21 mouse cellular contexts compared by ENCODE assay signal in the genomic region with DNA sequence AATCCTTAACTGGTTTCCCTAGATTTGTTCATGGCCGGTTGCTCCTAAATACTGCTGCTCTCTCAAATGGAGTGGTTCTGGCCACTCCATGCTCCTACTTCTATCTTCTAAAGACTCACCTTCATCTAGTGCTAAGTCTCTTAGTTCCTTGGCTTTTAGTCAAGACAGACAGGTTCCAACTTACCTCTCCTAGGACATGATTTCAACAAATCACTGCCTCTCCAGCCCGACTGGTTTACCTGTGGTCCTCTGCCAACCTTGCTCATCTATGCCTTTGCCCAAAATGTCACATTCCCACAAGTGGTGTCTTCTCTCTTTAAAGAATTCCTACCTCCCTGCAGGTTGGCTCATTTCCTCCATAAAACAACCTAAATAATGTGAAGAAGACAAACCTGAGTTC. TPM values are rescaled to one million over a fixed set of nuclear protein-coding genes. Genes with fewer than 3 reads are reported as not detected.
"Had no signal": no experiment of that assay in that cellular context is flagged by ENCODE, and none has a peak within 500 bp of the region (broad histone marks: within the 10 kb centered on the region; RNA-seq: fewer than 3 reads in every experiment).

No protein-coding gene starts in this region.

- ATAC-seq: intestine, postnatal 0 days; midbrain, embryonic 13.5 days; midbrain, embryonic 16.5 days had no signal

- H3K27me3 ChIP-seq: lung, embryonic 15.5 days; stomach, embryonic 15.5 days had no signal

- H3K9ac ChIP-seq: limb, embryonic 13.5 days; lung, embryonic 15.5 days; midbrain, embryonic 13.5 days; neural tube, embryonic 13.5 days; stomach, embryonic 15.5 days had no signal

- H3K36me3 ChIP-seq: limb, embryonic 10.5 days; limb, embryonic 13.5 days; lung, embryonic 15.5 days; midbrain, embryonic 10.5 days; midbrain, embryonic 13.5 days; neural tube, embryonic 13.5 days; stomach, embryonic 15.5 days had no signal

- H3K4me3 ChIP-seq: megakaryocyte, embryonic 14.5 days; stomach, embryonic 15.5 days had no signal

- DNase-seq: kidney, adult 2 months; kidney, postnatal 25 days; layer of hippocampus, adult 9-11 months; lung, postnatal 10 days; lung, postnatal 36 days; retina, postnatal 1 day; right cerebral cortex, postnatal 25 days; spleen, adult 18-20 months; thymus, postnatal 25 days had no signal

- H3K27ac ChIP-seq: kidney, postnatal 0 days; limb, embryonic 10.5 days; lung, embryonic 15.5 days; midbrain, embryonic 10.5 days; midbrain, embryonic 13.5 days; neural tube, embryonic 13.5 days; stomach, embryonic 15.5 days had no signal

- H3K9me3 ChIP-seq: limb, embryonic 10.5 days; limb, embryonic 13.5 days; lung, embryonic 15.5 days; megakaryocyte, embryonic 14.5 days; midbrain, embryonic 10.5 days; midbrain, embryonic 13.5 days; neural tube, embryonic 13.5 days; stomach, embryonic 15.5 days had no signal

RNA-seq across cellular contexts. Expression of a gene that starts 2.5 kb away (rescaled TPM):
- polyA plus RNA-seq: myocyte had no signal
